Mouse (Mus musculus): ENCODE data around the gene Cep112. TPM values are rescaled to one million over a fixed set of nuclear protein-coding genes. Genes with fewer than 3 reads are reported as not detected.
"Not testable (repeated sequence)": the region's sequence is repeated elsewhere in the genome, so short reads cannot be mapped to it uniquely, and the experiment has no call there.

Gene Cep112
- polyA plus RNA-seq, 1 experiment from 2014 or later = 11.0 TPM

DNA sequence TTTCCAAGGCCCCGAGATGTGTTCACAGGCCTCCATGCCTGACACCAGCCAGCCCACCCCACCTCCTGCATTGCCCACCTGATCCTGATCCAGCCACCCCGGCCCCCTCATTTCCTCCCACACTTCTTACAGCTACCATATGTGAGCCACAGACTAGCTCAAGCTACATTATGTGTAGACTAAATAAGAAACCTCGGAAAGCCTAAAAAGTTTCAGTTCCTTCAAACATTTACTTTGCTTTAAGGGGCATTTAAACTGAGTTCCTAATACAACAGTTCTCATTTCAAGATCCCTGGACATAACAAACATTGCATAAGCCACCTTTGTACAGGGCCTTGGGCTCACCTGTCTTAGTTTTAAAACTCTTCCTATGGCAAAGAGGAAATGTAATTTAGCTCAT lies 415.2 kb downstream of the Cep112 start:
- Histone ChIP-seq H3K4me3 (no peak overlapping the region), H3K4me1 (peaks cover 12% of the 10 kb centered on the region), H3K27me3 (replicated peaks; ENCODE audit: low read depth, poor library complexity, severe bottlenecking) (no peaks in the 10 kb centered on the region), H3K27ac (replicated peaks) (no peak overlapping the region), H3K9me3 (no peaks in the 10 kb centered on the region), H3K36me3 (replicated peaks) (no peaks in the 10 kb centered on the region)
- no peak for DNase-seq (ENCODE audit: low spot score)
- 82% methylated on average over 3 of the region's 3 CpGs for WGBS

DNA sequence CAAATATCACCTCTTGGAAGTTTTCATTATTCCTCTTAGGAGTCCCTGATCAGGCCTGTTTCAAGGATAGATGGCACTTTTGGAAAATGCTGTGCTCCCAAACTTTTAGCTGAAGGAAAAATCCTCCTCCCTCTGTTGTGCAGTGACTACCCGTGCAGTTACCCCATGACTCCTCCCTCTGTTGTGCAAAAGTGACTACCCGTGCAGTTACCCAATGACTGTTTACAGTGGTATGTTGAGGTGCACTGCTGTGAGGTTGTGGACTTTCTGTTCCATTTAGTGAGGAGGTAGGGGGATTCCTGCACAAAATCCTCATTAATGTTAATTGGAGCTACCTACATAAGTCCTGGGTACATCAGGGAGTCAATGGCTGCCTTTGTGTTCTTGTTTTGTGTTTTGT lies 417.8 kb downstream of the Cep112 start:
- no peak overlapping the region for H3K27ac ChIP-seq (replicated peaks)
- peaks cover 4% of the 10 kb centered on the region; the same call in 1 of the 2 replicates for H3K4me1 ChIP-seq
- no peak overlapping the region for H3K4me3 ChIP-seq
- no peaks in the 10 kb centered on the region for H3K27me3 ChIP-seq (replicated peaks; ENCODE audit: low read depth, poor library complexity, severe bottlenecking)
- DNase-seq (ENCODE audit: low spot score) = no peak
- H3K36me3 ChIP-seq (replicated peaks) = no peaks in the 10 kb centered on the region
- 64% methylated on average over 2 of the region's 2 CpGs for WGBS
- H3K9me3 ChIP-seq = no peaks in the 10 kb centered on the region

DNA sequence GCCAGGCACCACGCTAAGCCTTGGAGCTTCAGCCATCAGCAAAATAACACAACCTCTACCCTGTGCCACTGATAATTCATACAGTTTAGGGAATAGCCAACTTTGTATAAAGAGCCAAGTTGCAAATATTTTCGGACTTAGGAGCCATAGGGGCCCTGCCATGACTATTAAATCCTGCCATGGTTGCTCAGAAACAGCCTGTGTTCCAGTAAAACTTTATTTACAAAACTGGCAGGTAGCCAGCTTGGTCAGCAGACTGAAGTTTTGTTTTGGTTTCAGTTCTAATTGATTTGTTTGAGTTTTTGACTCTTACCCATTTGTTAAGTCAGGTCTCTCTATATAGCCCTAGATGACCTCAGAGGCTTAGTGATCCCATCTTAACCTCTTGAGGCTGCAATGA lies 421.0 kb downstream of the Cep112 start:
- Histone ChIP-seq H3K27ac (replicated peaks) (no peak overlapping the region), H3K4me3 (no peak overlapping the region), H3K4me1 (no peaks in the 10 kb centered on the region), H3K36me3 (replicated peaks) (no peaks in the 10 kb centered on the region), H3K27me3 (replicated peaks; ENCODE audit: low read depth, poor library complexity, severe bottlenecking) (no peaks in the 10 kb centered on the region), H3K9me3 (no peaks in the 10 kb centered on the region)
- WGBS = 85% methylated on average over 2 of the region's 2 CpGs
- DNase-seq (ENCODE audit: low spot score) = no peak

DNA sequence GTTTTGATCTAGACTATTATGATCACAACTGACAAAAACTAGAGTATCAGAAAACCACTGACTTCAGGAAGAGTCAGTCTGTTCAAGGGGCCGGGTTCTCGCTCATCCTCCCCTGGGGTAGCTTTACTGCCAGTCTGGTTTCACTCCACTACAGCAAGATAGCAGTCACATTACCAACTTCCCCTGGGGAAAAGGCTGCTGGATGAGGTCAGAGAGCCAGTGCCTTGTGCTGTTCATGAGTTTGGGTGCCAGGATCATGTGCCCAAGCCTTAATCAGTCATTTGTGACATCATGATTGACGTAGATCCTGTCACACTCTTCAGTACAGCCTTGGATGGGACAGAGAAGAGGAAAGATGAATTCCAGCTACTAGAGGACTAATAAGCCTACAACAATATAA lies 421.5 kb downstream of the Cep112 start:
- Histone ChIP-seq H3K27ac (replicated peaks) (no peak overlapping the region), H3K27me3 (replicated peaks; ENCODE audit: low read depth, poor library complexity, severe bottlenecking) (no peaks in the 10 kb centered on the region), H3K4me1 (no peaks in the 10 kb centered on the region), H3K4me3 (no peak overlapping the region), H3K9me3 (no peaks in the 10 kb centered on the region), H3K36me3 (replicated peaks) (no peaks in the 10 kb centered on the region)
- DNase-seq (ENCODE audit: low spot score) = no peak
- 86% methylated on average over 3 of the region's 3 CpGs for whole genome bisulfite sequencing

DNA sequence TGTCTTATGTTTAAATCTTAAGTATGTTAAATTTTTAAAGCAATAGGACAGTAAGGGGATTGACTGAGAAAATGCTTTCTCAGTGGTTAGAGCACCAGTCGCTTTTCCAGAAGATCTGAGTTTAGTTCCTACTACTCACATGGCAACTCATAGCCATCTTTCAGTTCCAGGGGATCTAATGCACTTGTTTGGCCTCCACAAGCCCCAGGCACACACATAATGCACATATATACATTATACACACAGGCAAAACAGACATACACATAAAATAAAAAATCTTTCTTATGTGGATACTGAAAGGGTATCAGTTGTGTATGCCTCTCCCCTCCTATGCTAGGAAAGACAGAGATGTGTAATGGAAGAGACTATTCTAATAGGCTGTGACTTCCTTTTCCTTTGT lies 426.8 kb downstream of the Cep112 start:
- no peaks in the 10 kb centered on the region for H3K9me3 ChIP-seq
- H3K27me3 ChIP-seq (replicated peaks; ENCODE audit: low read depth, poor library complexity, severe bottlenecking) = no peaks in the 10 kb centered on the region
- WGBS = 93% methylated on average over 1 of the region's 1 CpGs
- no peaks in the 10 kb centered on the region for H3K4me1 ChIP-seq
- no peak overlapping the region for H3K27ac ChIP-seq (replicated peaks)
- no peaks in the 10 kb centered on the region for H3K36me3 ChIP-seq (replicated peaks)
- DNase-seq (ENCODE audit: low spot score) = no peak
- no peak overlapping the region for H3K4me3 ChIP-seq

DNA sequence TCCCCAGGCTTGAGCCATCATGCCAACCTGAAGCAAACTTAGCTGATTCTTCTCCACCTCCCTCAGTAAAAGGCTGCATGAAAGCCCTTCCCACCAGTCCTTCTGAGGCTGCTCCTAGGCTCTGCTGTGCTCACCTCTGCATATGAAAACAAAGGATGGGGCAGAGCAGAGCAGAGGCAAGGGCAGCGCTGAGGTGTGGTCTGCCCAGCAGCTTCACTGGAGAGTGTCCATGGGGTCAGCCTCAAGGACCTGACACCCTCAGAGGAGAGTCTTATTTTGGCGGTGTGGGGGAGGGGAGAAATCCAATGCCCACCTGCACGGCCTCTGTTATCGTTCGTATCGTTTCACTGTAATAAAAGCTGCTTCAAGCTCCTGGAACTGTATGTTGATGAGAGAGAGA lies 432.3 kb downstream of the Cep112 start:
- Histone ChIP-seq H3K4me1 (peaks cover 15% of the 10 kb centered on the region), H3K27me3 (replicated peaks; ENCODE audit: low read depth, poor library complexity, severe bottlenecking) (no peaks in the 10 kb centered on the region), H3K9me3 (no peaks in the 10 kb centered on the region), H3K4me3 (no peak overlapping the region), H3K36me3 (replicated peaks) (no peaks in the 10 kb centered on the region), H3K27ac (replicated peaks) (peak overlapping the region; percentile 26; the same call in 1 of the 2 replicates)
- 59% methylated on average over 6 of the region's 6 CpGs for WGBS
- no peak for DNase-seq (ENCODE audit: low spot score)

DNA sequence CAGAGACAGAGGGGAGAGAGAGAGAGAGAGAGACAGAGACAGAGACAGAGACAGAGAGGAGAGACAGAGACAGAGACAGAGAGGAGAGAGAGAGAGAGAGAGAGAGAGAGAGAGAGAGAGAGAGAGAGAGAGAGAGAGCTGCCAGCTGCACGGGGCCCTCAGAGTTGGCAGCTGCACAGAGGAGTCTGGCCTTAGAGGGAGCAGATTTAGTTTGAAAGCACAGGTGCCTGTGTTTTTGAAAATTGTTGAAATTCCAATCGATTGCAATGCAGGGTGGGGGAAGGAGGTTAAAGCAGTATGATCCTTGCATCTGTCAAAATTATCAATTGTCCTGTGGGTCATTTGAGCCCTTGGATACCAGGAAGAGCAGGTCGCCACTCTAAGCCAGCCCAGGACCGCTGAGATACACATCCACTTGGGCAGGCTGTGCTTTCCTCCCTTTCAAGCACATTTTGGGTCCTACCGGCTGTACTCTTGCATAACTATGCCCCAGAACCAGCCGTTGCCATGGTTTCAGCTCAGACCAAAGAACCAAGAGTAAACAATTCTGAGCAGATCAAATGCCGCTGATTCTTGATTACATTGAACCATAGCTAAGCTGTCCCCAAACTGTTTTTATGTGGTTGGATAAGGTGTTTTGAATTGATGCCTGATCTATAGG lies 432.8 kb downstream of the Cep112 start:
- peaks cover 15% of the 10 kb centered on the region for H3K4me1 ChIP-seq
- no peaks in the 10 kb centered on the region for H3K9me3 ChIP-seq
- DNase-seq (ENCODE audit: low spot score) = peak; percentile 35
- H3K27me3 ChIP-seq (replicated peaks; ENCODE audit: low read depth, poor library complexity, severe bottlenecking) = no peaks in the 10 kb centered on the region
- H3K36me3 ChIP-seq (replicated peaks) = no peaks in the 10 kb centered on the region
- no peak overlapping the region for H3K4me3 ChIP-seq
- 54% methylated on average over 7 of the region's 7 CpGs for WGBS
- H3K27ac ChIP-seq (replicated peaks) = peak overlapping the region; percentile 26; the same call in 1 of the 2 replicates

DNA sequence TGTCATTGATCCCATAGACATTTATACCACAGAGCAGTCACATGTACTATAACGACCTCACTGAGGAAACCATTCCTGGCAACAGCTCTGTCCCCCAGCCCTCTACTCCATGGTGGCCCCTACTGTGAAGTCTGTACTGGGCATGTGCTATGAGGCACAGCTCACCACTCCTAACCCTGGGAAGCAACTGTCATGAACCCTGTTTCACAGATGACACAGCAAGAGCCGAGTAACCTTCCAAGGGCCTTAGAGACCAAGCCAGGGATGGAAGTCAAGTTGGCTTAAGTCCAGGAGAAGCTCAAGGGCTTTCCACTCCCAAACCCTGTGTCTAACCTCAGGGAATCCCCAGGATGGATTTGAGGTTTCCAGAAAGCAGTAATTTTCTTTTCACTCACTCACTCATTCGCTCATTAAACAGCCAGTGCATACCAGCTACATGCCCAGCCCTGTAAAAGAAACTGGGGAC lies 433.4 kb downstream of the Cep112 start:
- Histone ChIP-seq H3K27ac (replicated peaks) (no peak overlapping the region; the same call in 1 of the 2 replicates), H3K9me3 (no peaks in the 10 kb centered on the region), H3K4me1 (peaks cover 15% of the 10 kb centered on the region), H3K4me3 (no peak overlapping the region), H3K36me3 (replicated peaks) (no peaks in the 10 kb centered on the region), H3K27me3 (replicated peaks; ENCODE audit: low read depth, poor library complexity, severe bottlenecking) (no peaks in the 10 kb centered on the region)
- 76% methylated on average over 3 of the region's 3 CpGs for WGBS
- DNase-seq (ENCODE audit: low spot score) = no peak

DNA sequence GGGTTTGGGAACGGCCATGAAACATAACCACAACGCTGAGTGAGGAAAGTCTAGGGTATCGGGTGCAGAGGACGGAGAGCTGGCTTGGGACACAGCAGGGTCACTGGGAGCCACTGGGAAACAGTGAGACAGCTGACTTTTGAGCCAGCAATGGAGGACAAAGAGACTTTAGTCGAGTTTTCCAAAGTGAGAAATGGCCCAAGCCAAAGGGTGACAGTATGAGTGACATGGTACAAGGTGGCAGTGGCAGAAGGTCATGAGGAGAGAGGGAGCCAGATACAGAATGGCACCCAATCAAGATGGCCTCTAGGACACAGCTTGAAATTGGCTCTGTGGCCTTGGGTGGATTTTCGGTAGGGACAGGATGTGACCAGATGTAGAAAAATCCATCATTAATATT lies 433.9 kb downstream of the Cep112 start:
- no peaks in the 10 kb centered on the region for H3K36me3 ChIP-seq (replicated peaks)
- H3K4me1 ChIP-seq = peaks cover 15% of the 10 kb centered on the region
- H3K27me3 ChIP-seq (replicated peaks; ENCODE audit: low read depth, poor library complexity, severe bottlenecking) = no peaks in the 10 kb centered on the region
- no peak overlapping the region for H3K27ac ChIP-seq (replicated peaks)
- 88% methylated on average over 6 of the region's 6 CpGs for WGBS
- H3K4me3 ChIP-seq = no peak overlapping the region
- DNase-seq (ENCODE audit: low spot score) = no peak
- no peaks in the 10 kb centered on the region for H3K9me3 ChIP-seq

DNA sequence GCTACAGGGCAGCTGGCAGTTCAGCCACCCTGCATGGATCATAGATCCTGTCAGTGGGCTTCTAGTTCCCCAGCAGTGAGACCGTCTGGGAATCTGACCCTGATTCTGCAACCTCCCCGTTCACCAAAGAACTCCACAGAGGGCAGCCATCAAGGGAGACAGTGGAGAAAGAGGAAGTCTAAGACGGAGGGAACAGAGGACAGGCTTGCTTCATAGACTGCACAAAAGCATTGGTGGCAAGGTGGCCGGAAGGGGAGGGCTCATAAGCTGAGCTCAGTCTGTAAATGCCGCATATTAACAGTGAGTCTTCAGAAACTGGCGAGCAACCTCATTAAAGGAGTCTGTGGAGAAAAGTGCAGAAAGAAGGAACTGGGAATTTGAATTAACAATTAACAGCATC lies 437.4 kb downstream of the Cep112 start:
- Histone ChIP-seq H3K4me3 (no peak overlapping the region), H3K27me3 (replicated peaks; ENCODE audit: low read depth, poor library complexity, severe bottlenecking) (no peaks in the 10 kb centered on the region), H3K9me3 (no peaks in the 10 kb centered on the region), H3K4me1 (peaks cover 19% of the 10 kb centered on the region), H3K27ac (replicated peaks) (no peak overlapping the region), H3K36me3 (replicated peaks) (no peaks in the 10 kb centered on the region)
- DNase-seq (ENCODE audit: low spot score) = no peak
- WGBS = 84% methylated on average over 6 of the region's 6 CpGs

DNA sequence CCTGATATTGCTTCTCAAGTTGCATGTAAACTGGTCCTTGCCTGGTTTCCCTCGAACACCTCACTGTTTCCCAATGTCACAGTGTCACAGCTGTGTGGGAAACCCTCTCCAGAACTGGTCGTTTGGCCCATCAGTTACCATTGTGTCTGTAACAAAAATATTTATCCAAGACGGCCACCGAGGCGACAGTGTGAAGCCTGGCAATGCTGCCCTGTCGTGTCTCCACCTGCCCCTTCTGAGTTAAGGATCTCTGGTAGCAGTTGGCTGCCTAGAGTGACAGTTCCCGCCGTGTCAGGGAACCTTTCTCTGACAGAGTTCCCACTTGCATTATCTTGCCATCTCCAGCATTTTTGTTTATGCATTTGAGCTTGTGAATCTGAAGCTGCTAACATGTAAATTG lies 440.8 kb downstream of the Cep112 start:
- H3K4me3 ChIP-seq = no peak overlapping the region
- no peak overlapping the region for H3K27ac ChIP-seq (replicated peaks)
- WGBS = 60% methylated on average over 8 of the region's 8 CpGs
- H3K36me3 ChIP-seq (replicated peaks) = no peaks in the 10 kb centered on the region
- DNase-seq (ENCODE audit: low spot score) = no peak
- no peaks in the 10 kb centered on the region for H3K27me3 ChIP-seq (replicated peaks; ENCODE audit: low read depth, poor library complexity, severe bottlenecking)
- H3K4me1 ChIP-seq = peaks cover 8% of the 10 kb centered on the region
- H3K9me3 ChIP-seq = no peaks in the 10 kb centered on the region

DNA sequence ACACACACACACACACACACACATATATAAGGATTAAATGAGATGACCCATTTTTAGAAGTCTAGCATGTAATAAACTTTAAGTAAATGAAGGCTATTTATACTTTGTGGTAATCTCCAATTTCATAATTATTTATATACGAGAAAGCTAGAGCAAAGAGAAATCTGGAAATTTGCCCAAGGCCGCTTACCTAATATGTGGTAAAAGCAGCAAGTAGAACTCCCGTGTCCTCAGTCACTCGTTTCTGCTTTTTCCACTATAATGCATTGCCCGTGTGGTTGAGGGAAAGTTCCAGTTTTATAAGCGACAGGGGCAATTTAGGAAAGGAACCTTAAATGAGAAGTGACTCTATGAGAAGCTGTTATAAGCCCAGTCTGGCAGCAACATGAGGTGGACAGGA lies 442.5 kb downstream of the Cep112 start:
- Histone ChIP-seq H3K9me3 (no peaks in the 10 kb centered on the region), H3K4me3 (no peak overlapping the region), H3K36me3 (replicated peaks) (no peaks in the 10 kb centered on the region), H3K4me1 (peaks cover 8% of the 10 kb centered on the region), H3K27ac (replicated peaks) (no peak overlapping the region), H3K27me3 (replicated peaks; ENCODE audit: low read depth, poor library complexity, severe bottlenecking) (no peaks in the 10 kb centered on the region)
- 92% methylated on average over 6 of the region's 6 CpGs for WGBS
- no peak for DNase-seq (ENCODE audit: low spot score)

DNA sequence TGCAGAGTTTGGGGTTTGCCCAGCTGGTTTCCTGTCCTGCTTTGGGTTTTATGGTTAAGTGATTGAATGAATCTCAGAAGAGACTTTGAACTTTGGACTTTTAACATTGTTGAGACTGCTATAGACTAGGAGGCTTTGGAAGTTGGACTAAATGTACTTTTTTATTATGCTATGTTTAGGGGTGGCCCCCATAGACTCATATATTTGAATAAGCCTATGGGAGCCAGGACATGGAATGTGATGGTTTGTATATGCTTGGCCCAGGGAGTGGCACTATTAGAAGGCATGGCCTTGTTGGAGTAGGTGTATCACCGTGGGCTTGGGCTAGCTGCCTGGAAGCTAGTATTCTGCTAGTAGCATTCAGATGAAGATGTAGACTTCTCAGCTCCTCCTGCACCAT lies 446.3 kb downstream of the Cep112 start:
- H3K36me3 ChIP-seq (replicated peaks); H3K4me3 ChIP-seq; H3K4me1 ChIP-seq; H3K9me3 ChIP-seq; H3K27ac ChIP-seq (replicated peaks); H3K27me3 ChIP-seq (replicated peaks; ENCODE audit: low read depth, poor library complexity, severe bottlenecking); DNase-seq (ENCODE audit: low spot score): not testable (repeated sequence)
- 93% methylated on average over 1 of the region's 1 CpGs for WGBS

Data from embryonic facial prominence, embryonic 10.5 days (tissue).